Mouse (Mus musculus): ENCODE results near the gene Acot11.

- no peak for TF ChIP-seq CTCF (IDR thresholded peaks at IDR 0.05; ENCODE audit: insufficient read depth, low read depth, low read length)
- no peak for TF ChIP-seq POLR2A (IDR thresholded peaks at IDR 0.05; ENCODE audit: insufficient read depth, low read depth, low read length)
These were observed 37.8 kb upstream of the Acot11 start for GRCm38 (mm10) chr4:106842561-106842960.
